Mouse (Mus musculus): ENCODE results near the gene Sult2b1.

DNA sequence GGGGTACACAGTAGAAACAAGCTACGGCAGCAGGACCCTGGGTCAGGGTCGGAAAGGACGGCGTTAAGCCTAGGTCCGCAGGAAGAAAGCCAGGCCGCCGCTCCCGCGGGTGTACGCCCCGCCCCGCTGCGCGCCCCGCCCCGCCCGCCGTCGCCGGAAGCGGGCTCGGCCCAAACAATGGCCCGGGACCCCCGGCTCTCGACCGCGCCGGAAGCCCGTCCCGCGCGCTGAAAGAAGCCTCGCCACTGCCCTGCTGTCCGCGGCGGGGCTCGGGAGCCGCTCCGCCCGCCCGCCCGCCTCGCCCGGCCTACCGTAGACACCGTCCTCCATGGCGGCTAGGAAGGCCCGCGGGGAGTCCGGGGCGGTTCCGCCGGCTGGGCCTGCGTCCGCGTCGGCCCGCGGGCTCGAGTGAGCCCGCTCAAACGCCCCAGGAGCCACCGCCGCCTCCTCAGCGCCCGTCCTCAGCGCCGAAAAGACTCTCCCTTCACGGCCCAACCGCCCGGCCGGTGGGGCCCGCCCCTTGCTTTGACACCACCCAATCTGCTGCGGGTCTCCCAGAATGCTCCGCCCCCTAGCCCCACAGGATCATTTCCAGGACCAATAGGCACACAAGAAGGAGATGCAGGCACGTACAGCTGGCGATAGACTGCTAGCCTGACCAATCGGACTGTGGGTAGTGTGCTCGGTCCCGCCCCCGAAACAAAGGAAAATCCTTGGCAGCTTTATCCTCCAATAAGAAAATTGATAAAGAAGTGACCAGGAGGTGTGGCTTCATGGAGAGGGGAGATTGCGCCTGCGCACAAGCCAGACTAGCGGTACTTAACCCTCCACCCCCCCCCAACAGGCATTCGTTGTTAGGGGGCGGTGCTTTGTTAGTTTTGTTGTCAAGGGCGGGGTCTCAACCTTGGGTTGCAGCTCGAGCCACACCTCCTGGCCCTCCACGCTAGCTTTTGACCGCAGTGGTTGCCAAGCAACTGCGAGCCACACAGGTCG, 29.6 kb upstream of the Sult2b1 start, which contains the start of gene Cyth2:
- TF ChIP-seq CTCF (IDR thresholded peaks at IDR 0.05; ENCODE audit: control insufficient read depth, insufficient read depth, low read length): no peak
- TF ChIP-seq POLR2A (IDR thresholded peaks at IDR 0.05; ENCODE audit: borderline replicate concordance, control insufficient read depth, low read depth, low read length): peak; percentile 90

Measured in bone marrow, adult 2 months (tissue).